Mouse (Mus musculus) thymus, adult 2 months (tissue): ENCODE data around the gene Lgr5.

Experiments
- CTCF ChIP-seq: fragments of 200-500 bp; IDR thresholded peaks from 2 replicates; pipeline ENCODE4 v1.5.1; 2012; ENCODE audit warnings: mild to moderate bottlenecking, control low read depth, low read length, moderate library complexity, borderline replicate concordance; ENCODE audit not compliant: control insufficient read depth, poor library complexity, insufficient read depth; ENCODE audit errors: extremely low read depth
- POLR2A ChIP-seq: fragments of 200-500 bp; IDR thresholded peaks from 2 replicates; pipeline ENCODE4 v1.6.1; 2012; ENCODE audit warnings: mild to moderate bottlenecking, low read length, control low read depth, moderate library complexity; ENCODE audit not compliant: control insufficient read depth, poor library complexity, insufficient read depth; ENCODE audit errors: extremely low read depth

DNA sequence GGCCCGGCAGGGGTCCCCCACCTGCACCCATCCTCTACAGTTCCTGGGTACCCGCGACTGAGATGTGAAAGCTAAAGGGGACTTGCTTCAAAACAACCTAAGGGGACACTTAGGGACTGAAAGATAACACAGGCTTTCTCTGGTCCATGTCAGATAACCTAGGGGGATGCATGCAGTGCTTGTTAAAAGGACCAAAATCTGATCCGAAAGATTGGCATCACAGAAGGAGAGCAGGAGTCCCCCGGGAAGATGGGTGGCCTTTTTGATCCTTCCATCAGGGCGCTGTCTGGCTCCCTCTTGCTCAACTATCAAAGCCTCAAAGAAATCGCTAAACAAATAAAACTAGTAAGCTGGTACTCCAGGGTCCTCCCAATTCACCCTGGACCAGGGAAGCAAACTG lies 399 bp upstream of the Lgr5 start:
- TF ChIP-seq CTCF (no peak), POLR2A (no peak)
